Mouse (Mus musculus): ENCODE data around the gene Reep3.

DNA sequence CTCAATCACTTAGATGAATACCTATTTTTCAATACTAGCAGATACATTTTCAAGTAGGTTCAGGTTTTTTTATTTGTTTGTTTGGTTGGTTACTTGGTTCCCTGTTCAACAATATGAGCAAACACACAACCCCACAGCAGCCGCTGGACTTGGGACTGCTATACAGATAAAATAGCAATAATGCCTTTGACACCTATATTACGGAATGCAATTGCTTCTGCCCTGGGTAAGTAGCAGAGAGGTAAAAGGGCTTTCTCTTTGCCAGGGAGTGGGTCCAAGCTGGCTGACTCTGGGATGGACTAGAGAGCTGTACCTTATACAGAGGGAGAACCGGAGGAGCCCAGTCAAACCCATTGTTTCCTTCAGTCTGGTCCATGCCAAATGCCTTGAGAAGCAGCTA, 56.3 kb downstream of the Reep3 start:
- TF ChIP-seq POLR2A (IDR thresholded peaks at IDR 0.05; ENCODE audit: borderline replicate concordance, extremely low read depth, insufficient read depth, insufficient read length, poor library complexity, severe bottlenecking) (no peak), CTCF (IDR thresholded peaks at IDR 0.05; ENCODE audit: borderline replicate concordance, extremely low read depth, insufficient read depth, insufficient read length) (no peak)
